Mouse (Mus musculus): ENCODE results near the gene Capzb.

- TF ChIP-seq GATA1 (IDR thresholded peaks at IDR 0.05; ENCODE audit: borderline replicate concordance, low read length) (no peak), FLI1 (IDR thresholded peaks at IDR 0.05; ENCODE audit: low read length) (no peak)
Observed at GRCm38 (mm10) chr4:139284877-139285276, 92.2 kb downstream of the Capzb start.
